Mouse (Mus musculus) stomach, postnatal 0 days (tissue): ENCODE measurements at regions not wholly inside any gene's neighbourhood (a gene's known extent, or its start where the extent isn't known, plus 50 kb on each side); places are given as distances from the start of the nearest gene placed in this dataset.

Source experiments
- CTCF ChIP-seq: IDR thresholded peaks from 2 replicates; pipeline ENCODE4 v1.5.1; 2016; ENCODE audit warnings: antibody characterized with exemption, low read depth, mild to moderate bottlenecking, moderate library complexity
- EP300 ChIP-seq: optimal IDR thresholded peaks from 2 replicates; pipeline ENCODE3; 2016; ENCODE audit warnings: antibody characterized with exemption

- TF ChIP-seq EP300 (no peak), CTCF (no peak)
Measured at GRCm38 (mm10) chr16:76927901-76928300, 85.6 kb upstream of the Usp25 start.
